Mouse (Mus musculus) MEL (cell line): ENCODE measurements around the gene Fat2. TPM values are rescaled to one million over a fixed set of nuclear protein-coding genes. Genes with fewer than 3 reads are reported as not detected.

Experiments used
- DNase-seq: peaks from one replicate; pipeline ENCODE4 v3.0.0; 2011; ENCODE audit warnings: low read depth, low spot score
- H3K27ac ChIP-seq: 2 replicates; pipeline ENCODE4 v1.5.1; 2012; ENCODE audit warnings: low read depth, mild to moderate bottlenecking, control low read depth, low read length, moderate library complexity; ENCODE audit not compliant: control insufficient read depth
- H3K27me3 ChIP-seq, 2 experiments: fragments of 150-350 bp in 1 of 2; sonication (generic) in 1 of 2; 2 replicates each; pipeline ENCODE4 v1.6.1; 2012; ENCODE audit warnings: low read length in 2 of 2, mild to moderate bottlenecking in 2 of 2, improper control_type of control experiment in 1 of 2, moderate library complexity in 1 of 2; ENCODE audit not compliant: insufficient read depth in 2 of 2, control insufficient read depth in 1 of 2
- H3K36me3 ChIP-seq, 2 experiments: 2 replicates each; pipeline ENCODE4 v1.6.1; 2012 to 2014; ENCODE audit warnings: low read length in 2 of 2, improper control_type of control experiment in 1 of 2, inconsistent platforms in 1 of 2, mild to moderate bottlenecking in 1 of 2; ENCODE audit not compliant: insufficient read depth in 2 of 2, control insufficient read depth in 1 of 2
- H3K4me1 ChIP-seq, 2 experiments: fragments of 150-350 bp in 1 of 2; sonication (generic) in 1 of 2; 2 replicates each; pipeline ENCODE4 v1.6.1; 2012; ENCODE audit warnings: low read length in 2 of 2, improper control_type of control experiment in 1 of 2, mild to moderate bottlenecking in 1 of 2; ENCODE audit not compliant: insufficient read depth in 2 of 2, control insufficient read depth in 1 of 2
- H3K4me3 ChIP-seq, 2 experiments: fragments of 150-350 bp in 1 of 2; sonication (generic) in 1 of 2; 2 replicates each; pipeline ENCODE4 v1.5.1; 2012; ENCODE audit warnings: low read depth in 2 of 2, low read length in 2 of 2, mild to moderate bottlenecking in 2 of 2, moderate library complexity in 2 of 2, control low read depth in 1 of 2, improper control_type of control experiment in 1 of 2; ENCODE audit not compliant: control insufficient read depth in 1 of 2, insufficient read depth in 1 of 2
- H3K79me2 ChIP-seq: 2 replicates; pipeline ENCODE4 v1.6.1; 2012; ENCODE audit warnings: mild to moderate bottlenecking, low read length, moderate library complexity; ENCODE audit not compliant: control insufficient read depth, poor library complexity, insufficient read depth
- H3K9ac ChIP-seq: 2 replicates; pipeline ENCODE4 v1.6.1; 2012; ENCODE audit warnings: low read depth, mild to moderate bottlenecking, control low read depth, low read length, moderate library complexity; ENCODE audit not compliant: control insufficient read depth, poor library complexity, severe bottlenecking
- H3K9me3 ChIP-seq: fragments of 150-350 bp; sonication (generic); replicated peaks from 2 replicates; pipeline ENCODE4 v1.6.1; 2012; ENCODE audit warnings: mild to moderate bottlenecking, low read length, improper control_type of control experiment, moderate library complexity; ENCODE audit not compliant: insufficient read depth
- BHLHE40 ChIP-seq: IDR thresholded peaks from 2 replicates; pipeline ENCODE4 v1.6.1; 2012; ENCODE audit warnings: low read depth, mild to moderate bottlenecking, inconsistent platforms, low read length, improper control_type of control experiment, borderline replicate concordance
- E2F4 ChIP-seq: IDR thresholded peaks from 2 replicates; pipeline ENCODE4 v1.6.1; 2011; ENCODE audit warnings: low read depth, low read length, improper control_type of control experiment, borderline replicate concordance
- ELF1 ChIP-seq: IDR thresholded peaks from 2 replicates; pipeline ENCODE4 v1.6.1; 2014; ENCODE audit warnings: low read depth, mild to moderate bottlenecking, inconsistent platforms, low read length, improper control_type of control experiment, moderate library complexity
- KAT2A ChIP-seq: conservative IDR thresholded peaks from 2 replicates; pipeline ENCODE4 v1.6.1; 2012; ENCODE audit warnings: low read depth, low read length, improper control_type of control experiment, inconsistent platforms
- MAX ChIP-seq: IDR thresholded peaks from 2 replicates; pipeline ENCODE4 v1.6.1; 2011; ENCODE audit warnings: low read length, improper control_type of control experiment
- MAZ ChIP-seq: IDR thresholded peaks from 2 replicates; pipeline ENCODE4 v1.6.1; 2012; ENCODE audit warnings: low read depth, mild to moderate bottlenecking, inconsistent platforms, low read length, improper control_type of control experiment
- MEF2A ChIP-seq: IDR thresholded peaks from 2 replicates; pipeline ENCODE4 v1.6.1; 2014; ENCODE audit warnings: low read depth, mild to moderate bottlenecking, inconsistent platforms, low read length, improper control_type of control experiment; ENCODE audit not compliant: poor library complexity, insufficient replicate concordance, severe bottlenecking; ENCODE audit errors: extremely low read depth
- MXI1 ChIP-seq: IDR thresholded peaks from 2 replicates; pipeline ENCODE4 v1.6.1; 2011; ENCODE audit warnings: mild to moderate bottlenecking, low read depth, low read length, improper control_type of control experiment
- MYC ChIP-seq: IDR thresholded peaks from 2 replicates; pipeline ENCODE4 v1.6.1; 2011; ENCODE audit warnings: low read depth, mild to moderate bottlenecking, low read length, improper control_type of control experiment, moderate library complexity
- POLR2AphosphoS2 ChIP-seq: IDR thresholded peaks from 2 replicates; pipeline ENCODE4 v1.6.1; 2011; ENCODE audit warnings: low read length, improper control_type of control experiment
- RAD21 ChIP-seq: IDR thresholded peaks from 2 replicates; pipeline ENCODE4 v1.6.1; 2011; ENCODE audit warnings: mild to moderate bottlenecking, low read depth, low read length, improper control_type of control experiment
- TBP ChIP-seq: IDR thresholded peaks from 2 replicates; pipeline ENCODE4 v1.8.0; 2011; ENCODE audit warnings: low read depth, low read length, improper control_type of control experiment
- UBTF ChIP-seq: IDR thresholded peaks from 2 replicates; pipeline ENCODE4 v1.6.1; 2012; ENCODE audit warnings: low read depth, mild to moderate bottlenecking, inconsistent platforms, low read length, improper control_type of control experiment, moderate library complexity, borderline replicate concordance; ENCODE audit not compliant: insufficient read depth
- USF2 ChIP-seq, 2 experiments: IDR thresholded peaks; 2 replicates each; pipeline ENCODE4 v1.6.1; 2011 to 2012; ENCODE audit warnings: improper control_type of control experiment in 2 of 2, low read length in 2 of 2, borderline replicate concordance in 1 of 2, inconsistent platforms in 1 of 2, low read depth in 1 of 2, mild to moderate bottlenecking in 1 of 2; ENCODE audit not compliant: insufficient read depth in 1 of 2
- ZKSCAN1 ChIP-seq: IDR thresholded peaks from 2 replicates; pipeline ENCODE4 v1.6.1; 2012; ENCODE audit warnings: low read depth, mild to moderate bottlenecking, inconsistent platforms, low read length, improper control_type of control experiment, moderate library complexity
- ZMIZ1 ChIP-seq: IDR thresholded peaks from 2 replicates; pipeline ENCODE4 v1.6.1; 2012; ENCODE audit warnings: low read depth, mild to moderate bottlenecking, inconsistent platforms, low read length, improper control_type of control experiment, moderate library complexity
- ZNF384 ChIP-seq: IDR thresholded peaks from 2 replicates; pipeline ENCODE4 v1.6.1; 2012; ENCODE audit warnings: low read depth, mild to moderate bottlenecking, inconsistent platforms, low read length, improper control_type of control experiment
- polyA plus RNA-seq, 2 experiments: library from polyadenylated mRNA; stranded (reverse) in 1 of 2; unstranded in 1 of 2; fragments of >175 nt in 1 of 2; fragments of >200 nt in 1 of 2; gene quantifications; 2 replicates each; pipeline versions ENCODE4 v1.2.1 to v1.2.4; 2012; ENCODE audit warnings: low replicate concordance in 2 of 2, low read depth in 1 of 2; ENCODE audit not compliant: insufficient read length in 2 of 2, insufficient read depth in 1 of 2, missing spikeins in 1 of 2
- total RNA-seq: library from RNA; depleted of rRNA; stranded (reverse); fragments of 300-350 nt; gene quantifications from 2 replicates; pipeline ENCODE4 v1.2.3, GENCODE M21; 2012

Fat2 gene
- total and polyA plus RNA-seq, 3 experiments: under 0.01 to 0.01 TPM; not detected in 1

GRCm38 (mm10) chr11:55365840-55366239 is 29.5 kb upstream of the Fat2 start:
- no peaks in the 10 kb centered on the region for H3K36me3 ChIP-seq
- H3K9ac ChIP-seq: no peak overlapping the region
- TF ChIP-seq ZMIZ1 (no peak), E2F4 (no peak), MAX (no peak)
- no peak for DNase-seq
- no peaks in the 10 kb centered on the region for H3K9me3 ChIP-seq
- no peaks in the 10 kb centered on the region for H3K79me2 ChIP-seq
- no peak overlapping the region for H3K4me3 ChIP-seq
- peaks cover 20 to 36% of the 10 kb centered on the region in 2 experiments for H3K27me3 ChIP-seq
- H3K4me1 ChIP-seq: no peaks in the 10 kb centered on the region
- no peak overlapping the region for H3K27ac ChIP-seq

- peaks cover 20 to 36% of the 10 kb centered on the region in 2 experiments for H3K27me3 ChIP-seq
- DNase-seq: no peak
Observed at GRCm38 (mm10) chr11:55365242-55365641, 28.9 kb upstream of the Fat2 start.

GRCm38 (mm10) chr11:55364662-55365061 is 28.3 kb upstream of the Fat2 start:
- no peak for DNase-seq
- H3K27me3 ChIP-seq: peaks cover 20 to 36% of the 10 kb centered on the region in 2 experiments

More at GRCm38 (mm10) chr11:55365242-55365641, 28.9 kb upstream of the Fat2 start:
- no peaks in the 10 kb centered on the region for H3K79me2 ChIP-seq
- H3K27ac ChIP-seq: no peak overlapping the region
- H3K4me3 ChIP-seq: no peak overlapping the region
- H3K9me3 ChIP-seq: no peaks in the 10 kb centered on the region
- TF ChIP-seq RAD21: no peak
- no peak for TF ChIP-seq UBTF
- TF ChIP-seq ZNF384: no peak
- no peak for TF ChIP-seq TBP
- TF ChIP-seq MEF2A: no peak
- TF ChIP-seq ELF1: no peak
- no peak for TF ChIP-seq KAT2A
- TF ChIP-seq E2F4: no peak
- no peak for TF ChIP-seq USF2 (IDR thresholded peaks at IDR 0.05; ENCODE audit: borderline replicate concordance in 1 of 2, insufficient read depth in 1 of 2, low read depth in 1 of 2, low read length in 2 of 2)
- TF ChIP-seq MAZ: no peak
- no peak for TF ChIP-seq POLR2AphosphoS2
- TF ChIP-seq MYC: no peak
- no peak for TF ChIP-seq ZKSCAN1
- no peak for TF ChIP-seq MXI1
- TF ChIP-seq, all 39 proteins: peak for 0
- no peaks in the 10 kb centered on the region for H3K36me3 ChIP-seq
- H3K9ac ChIP-seq: no peak overlapping the region
- H3K4me1 ChIP-seq: no peaks in the 10 kb centered on the region

More at GRCm38 (mm10) chr11:55364662-55365061, 28.3 kb upstream of the Fat2 start:
- Histone ChIP-seq H3K4me1 (no peaks in the 10 kb centered on the region), H3K27ac (no peak overlapping the region), H3K9me3 (no peaks in the 10 kb centered on the region), H3K9ac (no peak overlapping the region), H3K36me3 (no peaks in the 10 kb centered on the region), H3K79me2 (no peaks in the 10 kb centered on the region), H3K4me3 (no peak overlapping the region)
- no peak for TF ChIP-seq KAT2A
- no peak for TF ChIP-seq BHLHE40
- no peak for TF ChIP-seq POLR2AphosphoS2
- TF ChIP-seq MEF2A: no peak
